Mouse (Mus musculus) limb, embryonic 15.5 days (tissue): ENCODE results near the gene Fam71e1. TPM values are rescaled to one million over a fixed set of nuclear protein-coding genes. Genes with fewer than 3 reads are reported as not detected.

Experiments
- ATAC-seq: fragments of 200-750 bp; cut with Nextera tagmentation; 2 replicates; pipeline ENCODE4 v1.8.0; 2017; ENCODE audit warnings: low read depth, moderate TSS enrichment; ENCODE audit not compliant: insufficient number of reproducible peaks, low FRiP score, low TSS enrichment
- H3K27ac ChIP-seq: fragments of 300-500 bp; sonication (generic); 2 replicates; pipeline ENCODE4 v1.5.1; 2015; ENCODE audit warnings: moderate library complexity, mild to moderate bottlenecking, inconsistent platforms
- H3K27me3 ChIP-seq: fragments of 300-500 bp; sonication (generic); 2 replicates; pipeline ENCODE4 v1.6.1; 2015; ENCODE audit warnings: inconsistent platforms
- H3K36me3 ChIP-seq: fragments of 300-500 bp; sonication (generic); 2 replicates; pipeline ENCODE4 v1.6.1; 2015; ENCODE audit warnings: inconsistent platforms
- H3K4me1 ChIP-seq: fragments of 300-500 bp; sonication (generic); 2 replicates; pipeline ENCODE4 v1.6.1; 2015; ENCODE audit warnings: inconsistent platforms
- H3K4me2 ChIP-seq: fragments of 300-500 bp; sonication (generic); 2 replicates; pipeline ENCODE4 v1.6.1; 2015; ENCODE audit warnings: mild to moderate bottlenecking, inconsistent platforms
- H3K4me3 ChIP-seq: fragments of 300-500 bp; sonication (generic); 2 replicates; pipeline ENCODE4 v1.5.1; 2015; ENCODE audit warnings: mild to moderate bottlenecking, inconsistent platforms
- H3K9ac ChIP-seq: fragments of 300-500 bp; sonication (generic); 2 replicates; pipeline ENCODE4 v1.6.1; 2015; ENCODE audit warnings: inconsistent platforms
- H3K9me3 ChIP-seq: fragments of 300-500 bp; sonication (generic); 2 replicates; pipeline ENCODE4 v1.6.1; 2016; ENCODE audit warnings: inconsistent platforms
- WGBS: fragments of 180-500 bp; shearing (Covaris S2); methylation state at CpG from one replicate; pipeline ENCODE4 v1.1.7; 2015; 5-methylcytosine and 5-hydroxymethylcytosine counted together
- polyA plus RNA-seq: library from polyadenylated mRNA; unstranded; fragments of >200 nt; fragmentation: Nextera tagmentation; extraction: Ambion mirVana; gene quantifications from 2 replicates; pipeline ENCODE4 v1.2.1, GENCODE M21; 2015

Gene Fam71e1
- 9.7 and 12.8 TPM in 2 replicates for polyA plus RNA-seq

DNA sequence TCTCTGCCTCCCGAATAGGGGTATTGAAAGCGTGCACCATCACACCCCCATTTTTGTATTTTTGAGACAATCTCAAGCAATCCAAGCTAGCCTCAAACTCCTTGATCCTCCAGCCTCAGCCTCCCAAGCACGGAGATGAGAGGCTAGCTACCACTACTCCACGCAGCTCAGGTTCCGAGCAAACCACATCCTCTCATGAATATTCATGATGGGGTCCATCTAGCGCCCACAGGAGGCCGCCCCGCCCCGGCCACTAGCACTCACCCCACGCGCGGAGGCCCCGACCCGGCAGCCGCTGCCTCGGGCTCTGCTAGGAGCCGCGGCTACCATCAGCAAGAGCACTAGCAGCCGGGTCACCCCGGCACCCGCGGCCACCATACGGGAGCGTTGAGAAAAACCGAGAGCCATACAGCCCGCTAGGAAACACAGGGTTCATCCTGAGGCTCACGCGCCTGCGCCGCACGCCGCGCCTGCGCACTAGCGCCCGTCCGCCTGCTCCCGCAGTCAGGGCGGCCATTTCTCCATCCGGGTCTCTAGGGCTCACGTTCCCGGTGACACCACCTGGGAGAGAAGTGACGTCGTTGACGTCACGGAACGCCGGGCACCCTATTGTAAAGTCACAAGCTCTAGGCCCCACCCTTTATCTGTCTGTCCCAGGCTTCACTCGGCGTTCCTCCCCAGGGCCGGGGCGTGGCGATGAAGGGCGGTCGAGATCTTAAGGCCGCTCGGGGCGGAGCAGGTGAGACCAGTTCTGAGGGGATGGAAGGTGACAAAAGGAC, at the start of gene Fam71e1, which contains the start of gene Emc10:
TSS of gene Fam71e1 (plus strand) at position 590 of the 779 bp plus-strand sequence.
TSS of gene Emc10 (minus strand) at position 538 of the 779 bp plus-strand sequence.
- no peaks in the 10 kb centered on the region for H3K9me3 ChIP-seq
- H3K4me3 ChIP-seq = peak within 1 kb of the TSS; percentile 58
- H3K4me1 ChIP-seq = peaks cover 24% of the 10 kb centered on the region
- peak within 1 kb of the TSS; percentile 82 for H3K4me2 ChIP-seq
- H3K9ac ChIP-seq = peak within 1 kb of the TSS; percentile 74
- 1% methylated on average over 58 of the region's 58 CpGs for WGBS
- no peaks in the 10 kb centered on the region for H3K27me3 ChIP-seq
- peaks cover 29% of the 10 kb centered on the region for H3K36me3 ChIP-seq
- ATAC-seq = peak; percentile 94
- peak within 1 kb of the TSS; percentile 94 for H3K27ac ChIP-seq

DNA sequence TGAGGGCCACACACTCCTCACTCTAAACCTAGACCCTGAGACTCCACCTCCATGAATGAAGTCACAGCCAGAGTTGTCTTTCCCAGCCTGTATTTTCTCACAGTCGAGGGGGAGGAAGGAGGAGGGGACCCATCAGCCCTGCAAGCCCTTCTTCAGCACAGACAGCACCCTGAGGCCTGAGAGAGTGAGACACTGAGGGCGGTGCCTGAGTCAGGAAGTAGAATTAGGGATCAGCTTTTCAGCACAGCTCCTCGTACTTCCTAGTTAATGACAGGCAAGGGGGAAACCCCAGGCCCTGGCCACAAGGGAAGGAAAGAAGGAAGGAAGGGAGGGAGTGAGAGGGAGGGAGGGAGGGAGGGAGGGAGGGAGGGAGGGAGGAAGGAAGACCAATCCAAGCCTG, 43.1 kb upstream of the Fam71e1 start:
- Histone ChIP-seq H3K27ac (no peak overlapping the region), H3K9ac (no peak overlapping the region), H3K4me1 (no peaks in the 10 kb centered on the region), H3K4me2 (no peak overlapping the region), H3K4me3 (no peak overlapping the region), H3K27me3 (peaks cover 4% of the 10 kb centered on the region; the same call in 1 of the 2 replicates), H3K36me3 (no peaks in the 10 kb centered on the region), H3K9me3 (no peaks in the 10 kb centered on the region)
- WGBS = 9% methylated on average over 3 of the region's 3 CpGs
- no peak for ATAC-seq

DNA sequence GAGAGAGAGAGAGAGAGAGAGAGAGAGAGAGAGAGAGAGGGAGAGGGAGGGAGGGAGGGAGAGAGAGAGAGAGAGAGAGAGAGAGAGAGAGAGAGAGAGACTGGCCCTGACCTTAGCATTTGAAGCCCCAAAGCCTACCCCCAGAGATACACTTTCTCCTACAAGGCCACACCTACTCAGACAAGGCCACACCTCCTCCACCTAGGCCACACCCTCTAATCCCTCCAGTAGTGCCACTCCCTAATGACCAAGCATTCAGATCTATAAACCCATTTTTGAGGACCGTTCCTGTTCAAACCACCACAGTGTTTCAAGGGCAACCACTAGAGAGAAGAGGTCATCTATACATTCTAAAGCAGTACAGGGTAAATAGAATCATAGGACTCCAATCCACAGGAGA, 40.1 kb upstream of the Fam71e1 start:
- Histone ChIP-seq H3K27me3 (peaks cover 28% of the 10 kb centered on the region), H3K4me3 (no peak overlapping the region), H3K4me2 (no peak overlapping the region), H3K9ac (no peak overlapping the region), H3K9me3 (no peaks in the 10 kb centered on the region), H3K4me1 (no peaks in the 10 kb centered on the region), H3K27ac (no peak overlapping the region), H3K36me3 (0 out of 2 replicates have a peak, but pooled peaks cover 2% of the 10 kb centered on the region)
- ATAC-seq = no peak
- 85% methylated on average over 1 of the region's 1 CpGs for WGBS

DNA sequence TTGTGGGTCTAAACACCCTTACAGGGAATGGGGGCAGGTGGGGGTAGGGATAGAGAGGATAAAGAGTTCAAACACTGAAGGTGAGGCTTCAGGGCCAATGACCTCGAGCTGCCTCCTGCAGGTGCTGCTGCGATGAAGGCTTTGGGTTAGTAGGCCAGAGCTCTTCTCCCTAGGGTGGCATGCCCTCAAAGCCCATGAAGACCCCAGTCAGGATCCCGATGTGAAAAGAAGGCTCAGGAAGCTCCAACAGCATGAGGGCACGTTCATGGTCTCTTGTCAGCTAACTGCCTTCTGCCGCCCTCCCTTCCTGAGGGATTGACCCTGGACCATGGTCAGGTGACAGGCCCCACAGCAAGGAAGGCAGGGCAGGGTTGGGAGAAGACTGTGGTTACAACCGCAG, 36.3 kb upstream of the Fam71e1 start:
- ATAC-seq = no peak

DNA sequence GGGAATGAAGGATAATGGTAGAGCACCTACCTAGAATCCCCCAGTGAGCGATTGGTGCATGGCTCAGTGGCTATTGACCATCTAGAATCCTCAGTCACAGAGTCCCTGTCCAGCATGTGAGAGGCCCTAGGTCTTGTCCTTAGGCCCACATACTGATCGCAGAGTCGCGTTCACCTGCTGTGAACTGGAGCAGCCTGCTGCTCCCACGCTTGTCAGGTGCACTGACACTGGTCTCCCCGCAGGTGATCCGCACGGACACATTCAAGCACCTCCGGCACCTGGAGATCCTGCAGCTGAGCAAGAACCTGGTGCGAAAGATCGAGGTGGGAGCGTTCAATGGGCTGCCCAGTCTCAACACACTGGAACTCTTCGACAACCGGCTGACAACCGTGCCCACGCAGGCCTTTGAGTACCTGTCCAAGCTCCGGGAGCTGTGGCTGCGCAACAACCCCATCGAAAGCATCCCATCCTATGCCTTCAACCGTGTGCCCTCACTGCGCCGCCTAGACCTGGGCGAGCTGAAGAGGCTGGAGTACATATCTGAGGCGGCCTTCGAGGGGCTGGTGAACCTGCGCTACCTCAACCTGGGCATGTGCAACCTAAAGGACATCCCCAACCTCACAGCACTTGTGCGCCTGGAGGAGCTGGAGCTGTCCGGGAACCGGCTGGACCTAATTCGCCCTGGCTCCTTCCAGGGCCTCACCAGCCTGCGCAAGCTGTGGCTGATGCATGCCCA, 35.4 kb upstream of the Fam71e1 start:
- H3K4me1 ChIP-seq = peaks cover 10% of the 10 kb centered on the region; the same call in 1 of the 2 replicates
- no peak overlapping the region for H3K4me3 ChIP-seq
- H3K27me3 ChIP-seq = peaks cover 70% of the 10 kb centered on the region
- H3K36me3 ChIP-seq = 0 out of 2 replicates have a peak, but pooled peaks cover 10% of the 10 kb centered on the region
- no peak overlapping the region for H3K4me2 ChIP-seq
- no peaks in the 10 kb centered on the region for H3K9me3 ChIP-seq
- H3K27ac ChIP-seq = no peak overlapping the region
- WGBS = 66% methylated on average over 31 of the region's 31 CpGs
- H3K9ac ChIP-seq = no peak overlapping the region
- no peak for ATAC-seq

More for the DNA sequence above, 36.3 kb upstream of the Fam71e1 start:
- peaks cover 10% of the 10 kb centered on the region; the same call in 1 of the 2 replicates for H3K4me1 ChIP-seq
- H3K9ac ChIP-seq = no peak overlapping the region
- no peak overlapping the region for H3K27ac ChIP-seq
- H3K27me3 ChIP-seq = peaks cover 65% of the 10 kb centered on the region
- no peak overlapping the region for H3K4me2 ChIP-seq
- 0 out of 2 replicates have a peak, but pooled peaks cover 10% of the 10 kb centered on the region for H3K36me3 ChIP-seq
- H3K4me3 ChIP-seq = no peak overlapping the region
- WGBS = 73% methylated on average over 6 of the region's 6 CpGs
- H3K9me3 ChIP-seq = no peaks in the 10 kb centered on the region

DNA sequence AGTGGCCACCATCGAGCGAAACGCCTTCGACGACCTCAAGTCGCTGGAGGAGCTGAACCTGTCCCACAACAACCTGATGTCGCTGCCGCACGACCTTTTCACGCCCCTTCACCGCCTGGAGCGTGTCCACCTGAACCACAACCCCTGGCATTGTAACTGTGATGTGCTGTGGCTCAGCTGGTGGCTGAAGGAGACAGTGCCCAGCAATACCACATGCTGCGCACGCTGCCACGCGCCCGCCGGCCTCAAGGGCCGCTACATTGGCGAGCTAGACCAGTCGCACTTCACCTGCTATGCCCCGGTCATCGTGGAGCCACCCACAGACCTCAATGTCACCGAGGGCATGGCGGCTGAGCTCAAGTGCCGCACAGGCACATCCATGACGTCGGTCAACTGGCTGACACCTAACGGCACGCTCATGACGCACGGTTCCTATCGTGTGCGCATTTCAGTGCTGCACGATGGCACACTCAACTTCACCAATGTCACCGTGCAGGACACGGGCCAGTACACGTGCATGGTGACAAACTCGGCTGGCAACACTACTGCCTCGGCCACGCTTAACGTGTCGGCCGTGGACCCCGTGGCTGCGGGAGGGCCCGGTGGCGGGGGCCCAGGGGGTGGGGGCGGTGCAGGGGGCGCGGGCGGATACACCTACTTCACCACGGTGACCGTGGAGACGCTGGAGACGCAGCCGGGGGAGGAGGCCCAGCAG, 34.7 kb upstream of the Fam71e1 start:
- 0 out of 2 replicates have a peak overlapping the region, but pooled peaks have one; percentile 29 for H3K4me2 ChIP-seq
- H3K9me3 ChIP-seq = no peaks in the 10 kb centered on the region
- peaks cover 10% of the 10 kb centered on the region; the same call in 1 of the 2 replicates for H3K4me1 ChIP-seq
- H3K27ac ChIP-seq = no peak overlapping the region
- 54% methylated on average over 51 of the region's 57 CpGs for WGBS
- 0 out of 2 replicates have a peak, but pooled peaks cover 10% of the 10 kb centered on the region for H3K36me3 ChIP-seq
- H3K27me3 ChIP-seq = peaks cover 70% of the 10 kb centered on the region
- H3K4me3 ChIP-seq = 0 out of 2 replicates have a peak overlapping the region, but pooled peaks have one; percentile 14
- no peak overlapping the region for H3K9ac ChIP-seq
- ATAC-seq = no peak

DNA sequence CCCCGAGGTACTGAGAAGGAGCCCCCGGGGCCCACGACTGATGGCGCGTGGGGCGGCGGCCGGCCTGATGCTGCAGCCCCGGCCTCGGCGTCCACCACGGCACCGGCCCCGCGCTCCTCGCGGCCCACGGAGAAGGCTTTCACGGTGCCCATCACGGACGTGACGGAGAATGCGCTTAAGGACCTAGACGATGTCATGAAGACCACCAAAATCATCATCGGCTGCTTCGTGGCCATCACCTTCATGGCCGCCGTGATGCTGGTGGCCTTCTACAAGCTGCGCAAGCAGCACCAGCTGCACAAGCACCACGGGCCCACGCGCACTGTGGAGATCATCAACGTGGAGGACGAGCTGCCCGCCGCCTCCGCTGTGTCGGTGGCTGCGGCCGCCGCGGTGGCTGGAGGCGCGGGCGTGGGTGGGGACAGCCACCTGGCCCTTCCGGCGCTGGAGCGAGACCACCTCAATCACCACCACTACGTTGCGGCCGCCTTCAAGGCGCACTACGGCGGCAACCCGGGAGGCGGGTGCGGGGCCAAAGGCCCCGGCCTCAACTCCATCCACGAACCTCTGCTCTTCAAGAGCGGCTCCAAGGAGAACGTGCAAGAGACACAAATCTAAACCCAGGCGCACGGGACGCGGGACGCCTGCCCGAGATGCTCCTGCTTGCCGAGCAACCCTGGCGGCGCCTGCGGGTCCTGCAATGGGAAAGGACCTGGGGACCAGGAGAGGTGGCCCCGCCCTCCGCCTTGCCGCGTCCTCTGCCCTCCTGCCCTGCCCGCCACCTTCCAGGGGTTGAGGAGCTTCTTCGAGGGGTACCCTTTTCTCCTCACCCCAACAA, 33.9 kb upstream of the Fam71e1 start:
- peaks cover 70% of the 10 kb centered on the region for H3K27me3 ChIP-seq
- peak overlapping the region; percentile 14 for H3K4me3 ChIP-seq
- H3K27ac ChIP-seq = no peak overlapping the region
- ATAC-seq = no peak
- no peaks in the 10 kb centered on the region for H3K9me3 ChIP-seq
- H3K4me2 ChIP-seq = peak overlapping the region; percentile 29
- H3K9ac ChIP-seq = no peak overlapping the region
- H3K4me1 ChIP-seq = peaks cover 15% of the 10 kb centered on the region
- WGBS = 18% methylated on average over 68 of the region's 77 CpGs
- H3K36me3 ChIP-seq = 0 out of 2 replicates have a peak, but pooled peaks cover 10% of the 10 kb centered on the region

DNA sequence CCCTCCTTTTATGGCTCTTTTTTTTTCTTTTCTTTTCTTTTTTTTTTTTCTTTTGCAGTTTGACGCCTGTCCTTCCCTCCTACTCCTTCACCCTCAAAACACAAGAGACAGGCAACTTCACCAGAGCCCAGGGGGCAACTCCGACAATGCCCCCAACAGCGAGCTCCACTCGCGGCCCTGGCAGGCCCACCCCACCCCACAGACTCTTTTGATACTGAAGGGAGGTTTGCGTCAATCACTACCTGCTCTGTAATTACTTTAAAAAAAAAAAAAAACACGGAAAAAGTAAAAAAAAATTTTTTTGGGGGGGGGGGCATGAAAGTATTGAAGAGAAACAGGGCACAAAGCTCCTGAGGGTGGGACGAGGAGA, 33.3 kb upstream of the Fam71e1 start:
- Histone ChIP-seq H3K27me3 (peaks cover 70% of the 10 kb centered on the region), H3K27ac (no peak overlapping the region), H3K4me2 (peak overlapping the region; percentile 29), H3K4me1 (peaks cover 17% of the 10 kb centered on the region), H3K36me3 (0 out of 2 replicates have a peak, but pooled peaks cover 10% of the 10 kb centered on the region), H3K4me3 (peak overlapping the region; percentile 14; the same call in 1 of the 2 replicates), H3K9me3 (no peaks in the 10 kb centered on the region), H3K9ac (no peak overlapping the region)
- ATAC-seq = no peak
- WGBS = 28% methylated on average over 8 of the region's 8 CpGs

DNA sequence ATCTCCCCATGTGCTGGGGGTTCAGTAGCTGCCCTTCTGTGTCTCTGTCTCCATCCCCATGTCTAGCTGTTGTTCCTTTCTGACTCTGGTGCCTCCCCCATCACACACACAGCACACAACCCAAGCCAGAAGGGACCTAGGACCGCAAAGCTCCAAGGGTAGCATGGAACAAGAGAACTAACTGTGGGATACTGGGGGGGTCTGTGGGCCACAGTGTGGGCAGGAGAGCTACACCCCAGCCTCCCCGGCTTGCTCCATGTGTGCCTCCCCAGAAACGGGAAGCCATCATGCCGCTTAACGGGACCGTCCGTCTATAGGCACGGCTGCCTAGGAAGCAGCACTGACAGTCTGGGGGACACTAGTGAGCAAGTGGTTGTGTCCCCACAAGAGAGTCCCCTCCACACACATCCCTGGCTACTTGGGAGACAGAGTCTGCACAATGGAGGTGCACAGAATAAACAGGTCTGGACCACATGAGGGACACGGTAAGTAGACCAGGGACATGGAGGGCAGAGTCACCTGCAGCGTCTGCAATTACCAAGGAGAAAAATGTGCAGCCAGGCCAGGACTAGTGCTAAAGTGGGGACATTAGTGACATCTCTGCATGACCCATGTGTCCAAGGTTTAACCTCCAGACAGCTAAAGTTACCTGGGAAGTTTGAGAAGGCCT, 32.7 kb upstream of the Fam71e1 start:
- Histone ChIP-seq H3K27me3 (peaks cover 68% of the 10 kb centered on the region), H3K36me3 (0 out of 2 replicates have a peak, but pooled peaks cover 10% of the 10 kb centered on the region), H3K4me2 (no peak overlapping the region), H3K9ac (no peak overlapping the region), H3K9me3 (no peaks in the 10 kb centered on the region), H3K4me3 (no peak overlapping the region), H3K27ac (no peak overlapping the region), H3K4me1 (peaks cover 22% of the 10 kb centered on the region)
- WGBS = 82% methylated on average over 10 of the region's 10 CpGs
- no peak for ATAC-seq

DNA sequence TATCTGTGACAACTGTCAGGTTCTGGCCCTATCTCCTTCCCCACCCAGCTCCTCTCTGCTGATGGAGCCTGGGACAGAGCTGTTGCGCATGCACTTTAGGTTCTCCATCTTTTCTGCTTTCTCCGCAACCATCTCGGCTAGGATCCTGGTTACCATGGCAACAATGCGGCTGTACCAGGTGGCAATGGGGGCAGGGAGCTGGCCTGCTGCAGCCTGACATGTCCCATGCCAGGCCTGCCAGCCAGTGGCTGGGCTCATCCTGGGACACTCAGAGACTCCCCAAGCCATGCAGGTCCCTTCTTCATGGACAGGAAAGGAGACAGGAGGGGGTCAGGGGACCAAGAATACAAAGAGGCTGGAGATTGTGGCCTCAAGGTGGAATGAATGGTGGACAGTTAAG, 31.9 kb upstream of the Fam71e1 start:
- H3K27ac ChIP-seq = no peak overlapping the region
- H3K4me1 ChIP-seq = peaks cover 27% of the 10 kb centered on the region
- H3K4me2 ChIP-seq = no peak overlapping the region
- ATAC-seq = no peak
- no peaks in the 10 kb centered on the region for H3K9me3 ChIP-seq
- H3K9ac ChIP-seq = no peak overlapping the region
- 0 out of 2 replicates have a peak, but pooled peaks cover 11% of the 10 kb centered on the region for H3K36me3 ChIP-seq
- 26% methylated on average over 4 of the region's 4 CpGs for WGBS
- peaks cover 60% of the 10 kb centered on the region for H3K27me3 ChIP-seq
- no peak overlapping the region for H3K4me3 ChIP-seq
